Mouse (Mus musculus): ENCODE data around the gene Eif5a2.
A peak's percentile ranks its signal among the peaks of the same experiment; 100 is the strongest.
"Not testable (repeated sequence)": the region's sequence is repeated elsewhere in the genome, so short reads cannot be mapped to it uniquely, and the experiment has no call there.

Eif5a2 gene

GRCm38 (mm10) chr3:28780994-28781393 is at the start of gene Eif5a2:
TSS of gene Eif5a2 (plus strand) at chr3:28781276.
- DNase-seq, result peak; percentile 94 to 96

GRCm38 (mm10) chr3:28734712-28735111 is 46.4 kb upstream of the Eif5a2 start:
- no peak for DNase-seq

- peak; percentile 50 to 71 for DNase-seq
These were observed 44.1 kb upstream of the Eif5a2 start for GRCm38 (mm10) chr3:28736981-28737380.

- no peak for DNase-seq
These were observed 40.7 kb upstream of the Eif5a2 start for GRCm38 (mm10) chr3:28740353-28740752.

- peak in 1 of 2 experiments; percentile 11 for DNase-seq
These were observed 37.8 kb upstream of the Eif5a2 start for GRCm38 (mm10) chr3:28743251-28743650.

GRCm38 (mm10) chr3:28745835-28746483 is 35.1 kb upstream of the Eif5a2 start:
- peak; percentile 79 to 80 for DNase-seq

- DNase-seq, result no peak
These were observed 32.9 kb upstream of the Eif5a2 start for GRCm38 (mm10) chr3:28748151-28748550.

- no peak for DNase-seq
These were observed 32.1 kb upstream of the Eif5a2 start for GRCm38 (mm10) chr3:28748956-28749355.

GRCm38 (mm10) chr3:28755477-28755876 is 25.6 kb upstream of the Eif5a2 start:
- no peak for DNase-seq

GRCm38 (mm10) chr3:28761225-28761789 is 19.8 kb upstream of the Eif5a2 start:
- DNase-seq, result no peak

GRCm38 (mm10) chr3:28766935-28767334 is 14.1 kb upstream of the Eif5a2 start:
- DNase-seq, result no peak

- DNase-seq, result no peak
These were observed 12.9 kb upstream of the Eif5a2 start for GRCm38 (mm10) chr3:28768222-28768621.

GRCm38 (mm10) chr3:28772919-28773318 is 8.2 kb upstream of the Eif5a2 start:
- not testable (repeated sequence) for DNase-seq

GRCm38 (mm10) chr3:28775361-28775760 is 5.7 kb upstream of the Eif5a2 start:
- DNase-seq, result no peak

- DNase-seq, result no peak
These were observed 5.1 kb upstream of the Eif5a2 start for GRCm38 (mm10) chr3:28775958-28776357.

GRCm38 (mm10) chr3:28776491-28776890 is 4.6 kb upstream of the Eif5a2 start:
- DNase-seq, result no peak

- DNase-seq, result peak; percentile 24 to 50
These were observed 565 bp upstream of the Eif5a2 start for GRCm38 (mm10) chr3:28780511-28780910.

- DNase-seq, result no peak
These were observed 346 bp downstream of the Eif5a2 start for GRCm38 (mm10) chr3:28781422-28781821.

GRCm38 (mm10) chr3:28781848-28782247 is 772 bp downstream of the Eif5a2 start:
- no peak for DNase-seq

GRCm38 (mm10) chr3:28784176-28784575 is 3.1 kb downstream of the Eif5a2 start:
- peak in 1 of 2 experiments; percentile 3 for DNase-seq

- DNase-seq, result no peak
These were observed 13.8 kb downstream of the Eif5a2 start for GRCm38 (mm10) chr3:28794835-28795234.

GRCm38 (mm10) chr3:28805301-28806097 is 24.4 kb downstream of the Eif5a2 start, which contains the start of gene Rpl22l1:
TSS of gene Rpl22l1 (plus strand) at chr3:28805436.
- DNase-seq, result peak; percentile 99

GRCm38 (mm10) chr3:28808039-28808643 is 27.1 kb downstream of the Eif5a2 start:
- no peak for DNase-seq

Data from kidney, postnatal 25 days (tissue).